Mouse (Mus musculus) small intestine, adult 2 months (tissue): ENCODE data around the gene Lrp3.

ENCODE experiments used
- CTCF ChIP-seq: fragments of 200-500 bp; IDR thresholded peaks from 2 replicates; pipeline ENCODE4 v1.5.1; 2012; ENCODE audit warnings: low read depth, mild to moderate bottlenecking, control low read depth, inconsistent platforms, low read length, moderate library complexity, mixed read lengths; ENCODE audit not compliant: insufficient replicate concordance, insufficient read length; ENCODE audit errors: extremely low read depth
- POLR2A ChIP-seq: fragments of 200-500 bp; IDR thresholded peaks from 2 replicates; pipeline ENCODE4 v1.6.1; 2012; ENCODE audit warnings: low read depth, mild to moderate bottlenecking, control low read depth, inconsistent platforms, low read length, moderate library complexity

DNA sequence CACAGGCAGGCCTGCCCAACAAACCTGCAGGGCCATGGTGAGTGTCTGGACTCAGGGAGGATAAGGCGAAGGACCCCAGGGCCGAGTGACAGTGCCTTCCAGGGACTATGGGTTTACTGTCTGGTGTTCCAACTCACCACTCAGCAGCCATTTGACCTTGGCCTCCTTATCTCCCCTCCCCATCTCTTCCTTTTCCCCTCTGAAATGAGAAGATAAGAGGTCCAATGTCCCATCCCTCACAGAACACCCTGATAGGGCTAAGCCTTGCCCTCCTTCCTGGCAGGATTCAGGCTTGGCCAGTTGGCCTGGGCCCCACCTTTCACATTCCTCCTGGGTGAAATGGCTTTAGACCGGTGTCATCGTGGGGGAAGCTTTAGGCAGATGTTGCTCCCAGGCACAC is 39.8 kb downstream of the Lrp3 start:
- no peak for TF ChIP-seq POLR2A
- TF ChIP-seq CTCF, result no peak
